Mouse (Mus musculus): ENCODE data around the gene Ciz1.

GRCm38 (mm10) chr2:32305668-32306067 lies 46.5 kb upstream of the Ciz1 start:
- TF ChIP-seq CTCF (IDR thresholded peaks at IDR 0.05; ENCODE audit: borderline replicate concordance, extremely low read depth, insufficient read depth, insufficient read length) (no peak), POLR2A (IDR thresholded peaks at IDR 0.05; ENCODE audit: borderline replicate concordance, extremely low read depth, insufficient read depth, insufficient read length, poor library complexity, severe bottlenecking) (no peak)

All from brain, embryonic 14.5 days (tissue).